In genomic region chr4:63862092-63862697, GRCm38 (mm10) we compare ENCODE assay signal across 15 mouse cellular contexts. TPM values are rescaled to one million over a fixed set of nuclear protein-coding genes. Genes with fewer than 3 reads are reported as not detected.
A peak's percentile ranks its signal among the peaks of the same experiment; 100 is the strongest.
DNase-seq lines count a peak whose midpoint lies in the region.
"Had no signal": no experiment of that assay in that cellular context is flagged by ENCODE, and none has a peak within 500 bp of the region (broad histone marks: within the 10 kb centered on the region; RNA-seq: fewer than 3 reads in every experiment).

No protein-coding gene starts in this region.

- DNase-seq in embryo, embryonic 10 days (ENCODE audit: low spot score): peak; percentile 5
- no peak for DNase-seq in embryo, embryonic 9.5 days (ENCODE audit: extremely low spot score)
- peak; percentile 30 for DNase-seq in kidney, postnatal 10 days
- DNase-seq in kidney, adult 8-10 months: no peak
- peak; percentile 12 for DNase-seq in forelimb bud, embryonic 11.5 days (ENCODE audit: low read depth, low spot score)
- peak; percentile 53 for DNase-seq in lung, postnatal 36 days
- DNase-seq in adrenal gland, postnatal 25 days: no peak
- no peak for DNase-seq in layer of hippocampus, adult 8-10 months (ENCODE audit: low spot score in 2 of 2)
- DNase-seq: cerebellum, adult 8-10 months; gastrocnemius, postnatal 25 days; spleen, adult 18-20 months had no signal

RNA-seq across cellular contexts. Expression of gene Tnfsf8, which starts 1.0 kb away (rescaled TPM):
- total RNA-seq in adrenal gland, postnatal 25 days (2021): not detected in 2 replicates
- total RNA-seq in layer of hippocampus, adult 8-10 months (2022): under 1 TPM in 2 of 4 experiments, not detected in 2; 0.59 to 0.65 TPM
- total RNA-seq: gastrocnemius, postnatal 25 days; hindbrain, postnatal 0 days; layer of hippocampus, adult 18-20 months; left cerebral cortex, postnatal 10 days; MEL had no signal

Comparison
In these comparisons a context has a peak if more than half of its experiments do, and no peak if none do; other contexts are left out.
1. DNase-seq: peak in embryo, embryonic 10 days (single experiment), kidney, postnatal 10 days (single experiment), forelimb bud, embryonic 11.5 days (single experiment) and lung, postnatal 36 days (single experiment); none in embryo, embryonic 9.5 days (single experiment), kidney, adult 8-10 months (0 of 2), adrenal gland, postnatal 25 days (single experiment) and layer of hippocampus, adult 8-10 months (0 of 2).